Mouse (Mus musculus) intestine, embryonic 14.5 days (tissue): ENCODE results near the gene Kcnc4. TPM values are rescaled to one million over a fixed set of nuclear protein-coding genes. Genes with fewer than 3 reads are reported as not detected.

ENCODE experiments used
- ATAC-seq: fragments of 200-750 bp; cut with Nextera tagmentation; replicated peaks from 2 replicates; pipeline ENCODE4 v1.8.0; 2017; ENCODE audit warnings: low read depth, moderate number of reproducible peaks, moderate TSS enrichment, moderate library complexity; ENCODE audit not compliant: low FRiP score, low TSS enrichment
- DNase-seq: peaks from one replicate; pipeline ENCODE4 v3.0.0-alpha.2; 2018; ENCODE audit warnings: low spot score
- H3K27ac ChIP-seq: fragments of 300-500 bp; sonication (generic); 2 replicates; pipeline ENCODE4 v1.5.1; 2014; ENCODE audit warnings: low read depth, mild to moderate bottlenecking, control low read depth
- H3K27me3 ChIP-seq: fragments of 300-500 bp; sonication (generic); replicated peaks from 2 replicates; pipeline ENCODE4 v1.6.1; 2014; ENCODE audit warnings: low read length, control low read depth; ENCODE audit not compliant: control insufficient read depth, insufficient read depth
- H3K36me3 ChIP-seq: fragments of 300-500 bp; sonication (generic); 2 replicates; pipeline ENCODE4 v1.6.1; 2014; ENCODE audit warnings: low read length, control low read depth; ENCODE audit not compliant: control insufficient read depth, insufficient read depth
- H3K4me1 ChIP-seq: fragments of 300-500 bp; sonication (generic); replicated peaks from 2 replicates; pipeline ENCODE4 v1.6.1; 2014; ENCODE audit warnings: low read length, control low read depth, mixed read lengths; ENCODE audit not compliant: control insufficient read depth, insufficient read depth
- H3K4me2 ChIP-seq: fragments of 300-500 bp; sonication (generic); 2 replicates; pipeline ENCODE4 v1.6.1; 2014; ENCODE audit warnings: low read length
- H3K4me3 ChIP-seq: fragments of 300-500 bp; sonication (generic); 2 replicates; pipeline ENCODE4 v1.5.1; 2014; ENCODE audit warnings: low read depth, low read length, control low read depth, mixed read lengths
- H3K9ac ChIP-seq: fragments of 300-500 bp; sonication (generic); 2 replicates; pipeline ENCODE4 v1.6.1; 2014; ENCODE audit warnings: mild to moderate bottlenecking, low read length
- H3K9me3 ChIP-seq: fragments of 300-500 bp; sonication (generic); 2 replicates; pipeline ENCODE4 v1.6.1; 2016; ENCODE audit warnings: low read length, control low read depth; ENCODE audit not compliant: control insufficient read depth
- WGBS: fragments of 180-500 bp; shearing (Covaris S2); extraction: QIAGEN DNeasy Blood & Tissue Kit; methylation state at CpG from one replicate; pipeline ENCODE4 v1.1.7; 2014; 5-methylcytosine and 5-hydroxymethylcytosine counted together
- polyA plus RNA-seq: library from polyadenylated mRNA; unstranded; fragments of >200 nt; fragmentation: Nextera tagmentation; extraction: Ambion mirVana; gene quantifications from 2 replicates; pipeline ENCODE4 v1.2.1, GENCODE M21; 2014

Gene Kcnc4
- polyA plus RNA-seq, 1 experiment from 2014 or later: 0.09 TPM

GRCm38 (mm10) chr3:107442191-107442590, 17.2 kb downstream of the Kcnc4 start:
- WGBS: 83% methylated on average over 11 of the region's 11 CpGs
- DNase-seq: no peak

GRCm38 (mm10) chr3:107441306-107441705, 18.0 kb downstream of the Kcnc4 start:
- no peak overlapping the region for H3K4me2 ChIP-seq
- H3K36me3 ChIP-seq: no peaks in the 10 kb centered on the region
- H3K4me3 ChIP-seq: no peak overlapping the region
- no peak for DNase-seq
- no peak overlapping the region for H3K9ac ChIP-seq
- no peak for ATAC-seq
- no peak overlapping the region for H3K27ac ChIP-seq
- WGBS: 80% methylated on average over 8 of the region's 8 CpGs
- no peaks in the 10 kb centered on the region for H3K27me3 ChIP-seq
- H3K4me1 ChIP-seq: no peaks in the 10 kb centered on the region
- H3K9me3 ChIP-seq: no peaks in the 10 kb centered on the region

More at GRCm38 (mm10) chr3:107442191-107442590, 17.2 kb downstream of the Kcnc4 start:
- H3K4me1 ChIP-seq: no peaks in the 10 kb centered on the region
- H3K9ac ChIP-seq: no peak overlapping the region
- no peak overlapping the region for H3K4me2 ChIP-seq
- no peak overlapping the region for H3K27ac ChIP-seq
- H3K9me3 ChIP-seq: no peaks in the 10 kb centered on the region
- no peaks in the 10 kb centered on the region for H3K27me3 ChIP-seq
- no peak for ATAC-seq
- H3K4me3 ChIP-seq: no peak overlapping the region
- no peaks in the 10 kb centered on the region for H3K36me3 ChIP-seq

GRCm38 (mm10) chr3:107439280-107439679, 20.1 kb downstream of the Kcnc4 start:
- no peak for DNase-seq
- WGBS: 85% methylated on average over 11 of the region's 11 CpGs
- no peaks in the 10 kb centered on the region for H3K36me3 ChIP-seq

GRCm38 (mm10) chr3:107437666-107438065, 21.7 kb downstream of the Kcnc4 start:
- no peaks in the 10 kb centered on the region for H3K36me3 ChIP-seq
- no peaks in the 10 kb centered on the region for H3K4me1 ChIP-seq
- no peaks in the 10 kb centered on the region for H3K27me3 ChIP-seq
- H3K4me2 ChIP-seq: no peak overlapping the region
- no peak overlapping the region for H3K4me3 ChIP-seq
- WGBS: 85% methylated on average over 2 of the region's 2 CpGs
- ATAC-seq: no peak
- no peak for DNase-seq
- no peak overlapping the region for H3K27ac ChIP-seq
- H3K9me3 ChIP-seq: no peaks in the 10 kb centered on the region
- no peak overlapping the region for H3K9ac ChIP-seq

More at GRCm38 (mm10) chr3:107439280-107439679, 20.1 kb downstream of the Kcnc4 start:
- H3K4me2 ChIP-seq: no peak overlapping the region
- no peaks in the 10 kb centered on the region for H3K27me3 ChIP-seq
- no peak for ATAC-seq
- H3K27ac ChIP-seq: no peak overlapping the region
- no peak overlapping the region for H3K4me3 ChIP-seq
- H3K4me1 ChIP-seq: no peaks in the 10 kb centered on the region
- H3K9me3 ChIP-seq: no peaks in the 10 kb centered on the region
- H3K9ac ChIP-seq: no peak overlapping the region

GRCm38 (mm10) chr3:107436434-107436833, 22.9 kb downstream of the Kcnc4 start:
- no peak for ATAC-seq
- Histone ChIP-seq H3K9me3 (no peaks in the 10 kb centered on the region), H3K27ac (no peak overlapping the region), H3K4me2 (no peak overlapping the region), H3K4me3 (no peak overlapping the region), H3K4me1 (no peaks in the 10 kb centered on the region), H3K36me3 (no peaks in the 10 kb centered on the region), H3K9ac (no peak overlapping the region), H3K27me3 (no peaks in the 10 kb centered on the region)
- DNase-seq: no peak
- 52% methylated on average over 6 of the region's 6 CpGs for WGBS

DNA sequence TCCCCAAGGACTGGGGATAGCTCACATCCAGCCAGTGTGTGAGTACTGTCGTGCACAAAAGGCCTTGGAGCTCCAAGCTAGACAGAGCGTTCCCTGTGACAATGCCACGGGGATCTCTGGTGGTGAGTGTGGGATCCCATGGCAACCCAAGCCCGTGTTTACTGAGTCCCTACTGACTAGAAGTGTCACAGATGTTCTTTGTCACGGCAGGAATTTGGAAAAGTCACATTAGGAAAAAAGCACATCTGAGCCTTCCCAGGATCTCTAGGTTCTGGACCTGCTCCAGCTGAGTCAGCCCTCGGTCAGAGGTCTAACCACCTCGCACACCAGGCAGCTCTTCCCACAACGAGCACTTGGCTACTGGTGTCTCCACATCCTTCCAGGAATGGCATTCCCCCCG, 25.7 kb downstream of the Kcnc4 start:
- ATAC-seq (no peak), DNase-seq (no peak)
- H3K4me3 ChIP-seq: no peak overlapping the region
- no peak overlapping the region for H3K4me2 ChIP-seq
- H3K9me3 ChIP-seq: no peaks in the 10 kb centered on the region
- H3K27ac ChIP-seq: no peak overlapping the region
- H3K27me3 ChIP-seq: no peaks in the 10 kb centered on the region
- no peaks in the 10 kb centered on the region for H3K4me1 ChIP-seq
- 51% methylated on average over 9 of the region's 9 CpGs for WGBS
- H3K9ac ChIP-seq: no peak overlapping the region
- no peaks in the 10 kb centered on the region for H3K36me3 ChIP-seq

GRCm38 (mm10) chr3:107431268-107431667, 28.1 kb downstream of the Kcnc4 start:
- Histone ChIP-seq H3K9ac (no peak overlapping the region), H3K9me3 (0 out of 2 replicates have a peak, but pooled peaks cover 3% of the 10 kb centered on the region), H3K4me2 (no peak overlapping the region), H3K36me3 (no peaks in the 10 kb centered on the region), H3K27me3 (no peaks in the 10 kb centered on the region), H3K4me3 (no peak overlapping the region), H3K27ac (no peak overlapping the region), H3K4me1 (no peaks in the 10 kb centered on the region)
- WGBS: 26% methylated on average over 1 of the region's 1 CpGs
- no peak for ATAC-seq
- no peak for DNase-seq

DNA sequence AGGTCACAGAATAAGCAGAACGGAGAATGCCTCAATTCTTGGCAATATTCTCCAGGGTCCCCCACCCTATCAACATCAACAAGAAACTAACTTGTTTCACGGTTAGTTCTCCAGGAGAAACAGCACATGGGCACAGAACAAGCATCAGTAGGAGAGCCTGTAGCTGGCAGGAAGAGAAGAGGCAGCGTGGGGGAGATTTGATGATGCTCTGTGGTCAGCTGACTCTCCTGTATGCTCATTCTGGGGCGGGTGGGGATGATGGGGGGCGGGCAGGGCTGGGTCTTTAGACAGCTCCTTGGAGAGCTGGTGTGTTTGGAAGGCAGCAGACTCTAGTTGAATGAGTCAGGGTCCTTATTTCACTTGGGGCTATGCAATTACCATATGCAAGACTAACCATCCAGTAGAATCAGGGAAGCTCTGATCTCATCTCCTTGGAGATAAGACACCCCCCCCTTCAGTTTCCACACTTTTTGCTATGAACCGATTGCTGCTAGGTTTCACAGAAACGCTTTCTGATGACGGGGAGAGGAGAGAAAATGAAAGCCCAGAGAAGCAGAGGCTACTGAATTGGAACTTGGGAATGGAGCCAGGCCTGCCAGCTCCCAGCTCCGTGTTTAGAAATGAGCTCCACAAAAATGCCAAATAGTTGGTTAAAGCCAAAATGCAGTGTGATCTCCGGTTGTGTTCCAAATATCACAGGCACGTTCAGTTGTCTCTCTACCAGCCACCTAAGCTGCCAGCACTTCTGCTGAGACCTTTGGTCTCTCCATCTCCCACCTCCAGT, 34.9 kb downstream of the Kcnc4 start:
- no peak for DNase-seq
- WGBS: 68% methylated on average over 11 of the region's 11 CpGs
- no peak for ATAC-seq

GRCm38 (mm10) chr3:107420156-107420555, 39.2 kb downstream of the Kcnc4 start:
- ATAC-seq: no peak
- Histone ChIP-seq H3K27ac (no peak overlapping the region), H3K4me2 (no peak overlapping the region), H3K9ac (no peak overlapping the region), H3K4me3 (no peak overlapping the region), H3K9me3 (no peaks in the 10 kb centered on the region), H3K27me3 (no peaks in the 10 kb centered on the region), H3K4me1 (no peaks in the 10 kb centered on the region), H3K36me3 (no peaks in the 10 kb centered on the region)
- WGBS: 40% methylated on average over 2 of the region's 2 CpGs
- no peak for DNase-seq

More for the DNA sequence above, 34.9 kb downstream of the Kcnc4 start:
- H3K9me3 ChIP-seq: 0 out of 2 replicates have a peak, but pooled peaks cover 3% of the 10 kb centered on the region
- H3K27ac ChIP-seq: no peak overlapping the region
- no peak overlapping the region for H3K4me3 ChIP-seq
- H3K9ac ChIP-seq: no peak overlapping the region
- no peaks in the 10 kb centered on the region for H3K36me3 ChIP-seq
- no peaks in the 10 kb centered on the region for H3K4me1 ChIP-seq
- no peaks in the 10 kb centered on the region for H3K27me3 ChIP-seq
- no peak overlapping the region for H3K4me2 ChIP-seq
